Mouse (Mus musculus) megakaryocyte, embryonic 14.5 days (primary cell): ENCODE results near the gene Dennd1a.

Experiments used
- FLI1 ChIP-seq: IDR thresholded peaks from 2 replicates; pipeline ENCODE4 v1.6.1; 2012; ENCODE audit warnings: low read length, inconsistent platforms, mixed read lengths
- GATA1 ChIP-seq: IDR thresholded peaks from 3 replicates; pipeline ENCODE4 v1.6.1; 2012; ENCODE audit warnings: mixed read lengths, low read length, inconsistent platforms, borderline replicate concordance

- TF ChIP-seq GATA1: no peak
- TF ChIP-seq FLI1: no peak
Measured at GRCm38 (mm10) chr2:37945598-37946336, 341.4 kb downstream of the Dennd1a start.
